Mouse (Mus musculus): ENCODE measurements around the gene Relt. TPM values are rescaled to one million over a fixed set of nuclear protein-coding genes. Genes with fewer than 3 reads are reported as not detected.
A peak's percentile ranks its signal among the peaks of the same experiment; 100 is the strongest.

Relt gene
- polyA plus RNA-seq, 1 experiment from 2014 or later: 5.0 TPM

DNA sequence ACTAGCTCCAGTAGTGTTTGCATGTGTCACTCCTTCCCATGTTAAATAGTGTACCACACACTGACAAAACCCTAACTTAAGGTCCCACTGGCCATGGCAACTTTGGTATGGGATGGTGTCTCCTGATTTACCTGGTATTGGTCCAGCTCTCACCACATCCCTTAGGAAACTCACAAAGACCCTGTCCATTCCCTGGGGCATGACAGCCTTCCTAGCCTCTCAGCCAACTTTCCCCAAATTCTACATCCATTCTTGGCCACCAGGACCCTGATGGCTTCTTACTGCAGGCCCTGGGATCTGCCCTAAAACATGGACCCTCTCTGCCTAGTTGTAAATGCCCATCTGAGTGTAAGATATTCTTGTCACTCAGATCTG, 18.2 kb downstream of the Relt start:
- no peak for ATAC-seq (replicated peaks; ENCODE audit: extremely low read depth, insufficient read depth, low FRiP score)
- Histone ChIP-seq H3K9me3 (replicated peaks; ENCODE audit: control insufficient read depth, low read length) (no peaks in the 10 kb centered on the region), H3K9ac (ENCODE audit: low read length) (no peak overlapping the region)

DNA sequence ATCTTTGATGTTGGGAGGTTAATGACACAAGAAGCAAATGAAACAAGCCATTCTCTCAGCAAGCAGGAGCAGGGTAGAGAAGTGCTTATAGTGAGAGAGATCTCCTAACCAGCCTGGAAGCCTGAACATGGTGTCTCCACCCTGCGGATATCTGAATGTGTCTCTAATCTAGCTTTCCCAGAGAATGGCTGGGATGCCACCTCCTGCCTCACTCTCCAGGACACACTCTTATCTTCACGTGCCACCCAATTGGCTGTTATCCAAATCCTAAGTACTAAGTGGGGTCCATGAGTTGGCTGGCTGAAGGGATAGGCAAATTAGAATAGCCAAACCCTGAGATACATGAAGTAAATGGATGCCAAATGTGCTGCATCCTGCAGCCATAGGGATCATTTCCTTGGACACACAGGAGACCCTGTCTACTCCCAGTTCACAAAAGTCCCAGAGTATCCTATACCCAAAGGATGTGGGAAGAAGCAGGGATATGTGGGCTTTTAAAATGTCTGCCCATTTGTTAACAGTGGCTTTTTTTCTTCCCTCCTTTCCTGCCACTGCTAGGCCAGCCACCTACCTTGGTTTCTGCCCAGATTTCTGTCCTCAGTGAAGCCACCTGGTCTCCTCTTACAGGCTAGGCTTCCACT, 18.7 kb downstream of the Relt start:
- WGBS: 34% methylated on average over 2 of the region's 2 CpGs

More for the DNA sequence above, 18.2 kb downstream of the Relt start:
- Histone ChIP-seq H3K27me3 (ENCODE audit: control insufficient read depth, insufficient read depth, low read length) (no peaks in the 10 kb centered on the region), H3K36me3 (ENCODE audit: control insufficient read depth, insufficient read depth) (no peaks in the 10 kb centered on the region), H3K4me3 (ENCODE audit: low read length) (no peak overlapping the region), H3K27ac (ENCODE audit: low read length) (peak overlapping the region; percentile 64), H3K4me1 (ENCODE audit: control insufficient read depth, insufficient read depth, low read length) (peaks cover 21% of the 10 kb centered on the region), H3K4me2 (ENCODE audit: low read depth, low read length) (no peak overlapping the region)

DNA sequence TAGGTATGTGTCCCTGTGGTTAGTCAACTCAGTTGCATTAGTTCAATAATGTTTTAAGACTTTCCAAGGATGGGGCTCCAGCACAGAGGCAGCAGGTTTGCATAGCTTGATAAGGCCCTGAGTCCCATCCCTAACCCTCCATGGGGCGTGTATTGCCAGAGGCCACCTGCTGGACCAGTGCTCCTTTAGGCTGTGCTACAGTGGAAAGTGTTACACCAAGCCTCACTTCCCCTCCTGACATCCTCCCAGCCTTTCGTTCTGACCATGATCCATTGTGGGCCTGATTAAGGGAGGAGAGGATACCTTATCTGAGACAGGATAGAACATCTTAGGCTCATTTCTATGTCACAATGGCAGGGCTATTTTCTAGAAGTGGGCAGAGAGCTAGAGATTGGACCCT, 19.4 kb downstream of the Relt start:
- no peak overlapping the region for H3K4me2 ChIP-seq (ENCODE audit: low read depth, low read length)
- H3K27ac ChIP-seq (ENCODE audit: low read length): peak overlapping the region; percentile 49; the same call in 1 of the 2 replicates
- no peak for ATAC-seq (replicated peaks; ENCODE audit: extremely low read depth, insufficient read depth, low FRiP score)
- H3K36me3 ChIP-seq (ENCODE audit: control insufficient read depth, insufficient read depth): no peaks in the 10 kb centered on the region
- H3K4me3 ChIP-seq (ENCODE audit: low read length): no peak overlapping the region
- no peak overlapping the region for H3K9ac ChIP-seq (ENCODE audit: low read length)
- peaks cover 30% of the 10 kb centered on the region for H3K4me1 ChIP-seq (ENCODE audit: control insufficient read depth, insufficient read depth, low read length)
- no peaks in the 10 kb centered on the region for H3K9me3 ChIP-seq (replicated peaks; ENCODE audit: control insufficient read depth, low read length)
- H3K27me3 ChIP-seq (ENCODE audit: control insufficient read depth, insufficient read depth, low read length): no peaks in the 10 kb centered on the region
- 68% methylated on average over 2 of the region's 2 CpGs for WGBS

More for the DNA sequence above, 18.7 kb downstream of the Relt start:
- Histone ChIP-seq H3K4me3 (ENCODE audit: low read length) (no peak overlapping the region), H3K4me2 (ENCODE audit: low read depth, low read length) (no peak overlapping the region), H3K9me3 (replicated peaks; ENCODE audit: control insufficient read depth, low read length) (no peaks in the 10 kb centered on the region), H3K4me1 (ENCODE audit: control insufficient read depth, insufficient read depth, low read length) (peaks cover 24% of the 10 kb centered on the region), H3K36me3 (ENCODE audit: control insufficient read depth, insufficient read depth) (no peaks in the 10 kb centered on the region), H3K27me3 (ENCODE audit: control insufficient read depth, insufficient read depth, low read length) (no peaks in the 10 kb centered on the region), H3K9ac (ENCODE audit: low read length) (no peak overlapping the region), H3K27ac (ENCODE audit: low read length) (peak overlapping the region; percentile 64)
- no peak; the same call in 1 of the 2 replicates for ATAC-seq (replicated peaks; ENCODE audit: extremely low read depth, insufficient read depth, low FRiP score)

DNA sequence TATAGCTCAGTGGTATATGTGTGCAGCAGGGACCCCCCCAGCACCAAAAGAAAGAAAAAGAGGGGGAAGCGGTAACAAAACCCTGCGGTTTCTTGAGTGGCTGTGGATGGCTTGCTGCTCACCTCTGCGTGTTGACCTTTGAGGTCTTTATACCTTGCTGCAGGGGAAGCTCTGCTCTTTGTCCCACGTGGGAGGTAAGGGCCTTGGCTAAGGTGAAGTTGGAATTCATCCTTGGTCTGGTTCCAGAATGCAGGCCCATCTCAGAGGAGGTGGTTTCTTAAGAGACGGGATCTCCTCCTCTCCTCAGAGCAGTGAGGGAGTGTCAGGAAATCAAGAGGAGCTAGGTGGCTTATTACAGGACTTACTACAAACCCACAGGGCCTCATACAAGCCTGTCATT, 21.1 kb downstream of the Relt start:
- Histone ChIP-seq H3K36me3 (ENCODE audit: control insufficient read depth, insufficient read depth) (no peaks in the 10 kb centered on the region), H3K9ac (ENCODE audit: low read length) (no peak overlapping the region), H3K4me1 (ENCODE audit: control insufficient read depth, insufficient read depth, low read length) (peaks cover 33% of the 10 kb centered on the region), H3K9me3 (replicated peaks; ENCODE audit: control insufficient read depth, low read length) (no peaks in the 10 kb centered on the region), H3K4me2 (ENCODE audit: low read depth, low read length) (no peak overlapping the region), H3K4me3 (ENCODE audit: low read length) (no peak overlapping the region), H3K27me3 (ENCODE audit: control insufficient read depth, insufficient read depth, low read length) (no peaks in the 10 kb centered on the region), H3K27ac (ENCODE audit: low read length) (no peak overlapping the region)
- no peak for ATAC-seq (replicated peaks; ENCODE audit: extremely low read depth, insufficient read depth, low FRiP score)
- 88% methylated on average over 5 of the region's 5 CpGs for WGBS

DNA sequence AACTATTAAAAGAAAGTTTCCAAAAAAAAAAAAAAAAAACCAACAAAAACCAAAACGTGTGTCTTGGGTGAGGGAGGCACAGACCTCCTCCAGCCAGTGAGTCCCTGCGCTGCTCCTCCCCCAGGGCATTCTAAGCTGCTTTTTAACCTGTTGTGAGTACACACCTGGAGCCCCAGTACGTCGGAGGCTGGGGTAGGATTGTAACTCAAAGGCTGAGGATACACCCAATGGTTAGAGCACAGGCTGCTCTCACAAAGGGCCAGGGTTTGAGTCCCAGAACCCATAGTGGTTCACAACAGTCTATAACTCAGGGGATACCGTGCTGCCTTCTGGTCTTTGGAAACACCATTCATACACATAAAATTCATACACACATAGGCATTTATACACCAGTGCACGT, 21.6 kb downstream of the Relt start:
- peaks cover 2% of the 10 kb centered on the region; the same call in 1 of the 2 replicates for H3K36me3 ChIP-seq (ENCODE audit: control insufficient read depth, insufficient read depth)
- no peaks in the 10 kb centered on the region for H3K9me3 ChIP-seq (replicated peaks; ENCODE audit: control insufficient read depth, low read length)
- no peaks in the 10 kb centered on the region for H3K27me3 ChIP-seq (ENCODE audit: control insufficient read depth, insufficient read depth, low read length)
- no peak for ATAC-seq (replicated peaks; ENCODE audit: extremely low read depth, insufficient read depth, low FRiP score)
- H3K4me2 ChIP-seq (ENCODE audit: low read depth, low read length): no peak overlapping the region
- H3K27ac ChIP-seq (ENCODE audit: low read length): no peak overlapping the region
- peaks cover 33% of the 10 kb centered on the region for H3K4me1 ChIP-seq (ENCODE audit: control insufficient read depth, insufficient read depth, low read length)
- no peak overlapping the region for H3K4me3 ChIP-seq (ENCODE audit: low read length)
- 88% methylated on average over 6 of the region's 6 CpGs for WGBS
- no peak overlapping the region for H3K9ac ChIP-seq (ENCODE audit: low read length)

DNA sequence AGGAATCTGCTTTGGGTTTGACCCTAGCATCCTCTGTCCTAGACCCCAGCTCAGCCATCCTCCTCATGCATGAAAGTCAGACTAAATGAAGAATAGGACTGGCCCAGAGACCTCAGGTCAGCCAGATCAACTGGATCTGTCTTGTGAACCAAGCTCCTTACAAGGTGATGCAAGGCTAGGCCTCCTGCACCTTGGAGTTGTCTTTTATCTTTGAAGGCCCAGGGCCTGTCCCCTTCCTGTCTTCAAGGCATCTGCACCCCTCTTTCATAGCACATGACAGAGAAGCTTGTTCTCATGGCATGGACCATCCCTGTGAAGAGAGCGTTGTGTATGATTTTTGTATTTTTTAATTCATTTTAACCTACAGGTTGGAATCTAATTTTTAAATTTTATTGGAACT, 22.3 kb downstream of the Relt start:
- WGBS: 91% methylated on average over 1 of the region's 1 CpGs
- Histone ChIP-seq H3K9me3 (replicated peaks; ENCODE audit: control insufficient read depth, low read length) (no peaks in the 10 kb centered on the region), H3K4me2 (ENCODE audit: low read depth, low read length) (no peak overlapping the region), H3K9ac (ENCODE audit: low read length) (no peak overlapping the region), H3K4me3 (ENCODE audit: low read length) (no peak overlapping the region), H3K36me3 (ENCODE audit: control insufficient read depth, insufficient read depth) (peaks cover 3% of the 10 kb centered on the region), H3K27me3 (ENCODE audit: control insufficient read depth, insufficient read depth, low read length) (no peaks in the 10 kb centered on the region), H3K27ac (ENCODE audit: low read length) (no peak overlapping the region), H3K4me1 (ENCODE audit: control insufficient read depth, insufficient read depth, low read length) (peaks cover 33% of the 10 kb centered on the region)
- no peak for ATAC-seq (replicated peaks; ENCODE audit: extremely low read depth, insufficient read depth, low FRiP score)

DNA sequence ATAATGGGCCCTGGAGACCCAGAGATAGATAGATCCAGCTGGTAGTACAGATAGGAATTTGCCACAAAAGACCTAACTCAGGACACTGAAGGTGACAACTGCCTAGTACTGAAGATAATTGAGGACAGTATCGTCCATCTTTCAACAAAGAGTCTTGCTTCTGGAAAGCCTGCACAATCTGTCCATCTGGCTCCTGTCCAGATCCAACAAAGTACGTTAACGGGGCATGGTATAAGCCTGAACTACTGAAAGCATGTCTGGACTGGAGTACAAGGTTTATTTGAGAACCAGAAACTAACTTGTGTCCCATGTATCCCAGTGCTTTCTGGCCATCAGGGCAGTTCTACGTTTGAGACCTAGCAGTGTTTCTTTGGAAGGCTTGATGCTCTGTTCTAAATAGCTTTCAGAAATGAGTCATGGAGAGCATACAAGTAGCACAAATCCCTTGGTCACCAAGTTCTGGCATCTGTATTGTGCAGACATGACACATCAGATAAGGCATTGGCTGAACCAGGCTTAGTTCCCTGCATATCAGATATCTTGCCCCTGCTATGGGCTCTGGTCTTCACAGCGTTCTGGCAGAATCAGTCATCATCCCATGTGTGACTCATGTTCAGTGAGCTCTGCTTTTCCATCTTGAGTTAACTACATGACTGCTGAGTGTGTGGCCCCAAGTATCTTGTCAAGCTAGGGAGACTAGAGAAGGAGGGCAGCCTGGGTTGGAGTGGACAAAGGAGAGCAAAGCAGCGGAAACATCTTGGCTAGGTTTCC, 23.4 kb downstream of the Relt start:
- ATAC-seq (replicated peaks; ENCODE audit: extremely low read depth, insufficient read depth, low FRiP score): 0 out of 2 replicates have a peak, but pooled peaks have one; percentile 39

DNA sequence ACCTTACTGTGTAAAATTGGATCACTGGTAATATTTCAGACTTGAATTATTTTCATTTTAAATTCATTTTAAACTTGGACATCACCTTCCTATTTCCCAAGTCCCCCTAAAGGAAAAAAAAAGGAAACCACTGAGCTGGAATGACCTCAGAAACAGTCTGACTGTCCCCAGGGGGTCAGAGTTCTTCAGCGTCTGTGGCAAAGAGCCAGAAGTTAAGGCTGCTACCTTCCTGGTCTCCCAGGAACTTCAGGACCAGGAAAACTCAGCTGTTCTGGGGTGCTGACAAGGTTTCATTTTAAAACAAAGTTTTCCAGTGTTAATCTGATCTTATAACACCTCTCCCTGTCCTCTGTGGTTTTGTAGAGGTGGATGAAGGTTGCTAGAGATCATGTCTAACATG, 25.5 kb downstream of the Relt start:
- Histone ChIP-seq H3K4me1 (ENCODE audit: control insufficient read depth, insufficient read depth, low read length) (peaks cover 14% of the 10 kb centered on the region), H3K4me3 (ENCODE audit: low read length) (no peak overlapping the region), H3K9ac (ENCODE audit: low read length) (no peak overlapping the region), H3K4me2 (ENCODE audit: low read depth, low read length) (no peak overlapping the region), H3K36me3 (ENCODE audit: control insufficient read depth, insufficient read depth) (peaks cover 15% of the 10 kb centered on the region), H3K27me3 (ENCODE audit: control insufficient read depth, insufficient read depth, low read length) (no peaks in the 10 kb centered on the region), H3K9me3 (replicated peaks; ENCODE audit: control insufficient read depth, low read length) (no peaks in the 10 kb centered on the region), H3K27ac (ENCODE audit: low read length) (no peak overlapping the region)
- ATAC-seq (replicated peaks; ENCODE audit: extremely low read depth, insufficient read depth, low FRiP score): no peak
- WGBS: 59% methylated on average over 1 of the region's 1 CpGs

More for the DNA sequence above, 23.4 kb downstream of the Relt start:
- H3K9ac ChIP-seq (ENCODE audit: low read length): no peak overlapping the region
- H3K9me3 ChIP-seq (replicated peaks; ENCODE audit: control insufficient read depth, low read length): no peaks in the 10 kb centered on the region
- H3K27ac ChIP-seq (ENCODE audit: low read length): no peak overlapping the region
- no peak overlapping the region for H3K4me2 ChIP-seq (ENCODE audit: low read depth, low read length)
- no peak overlapping the region for H3K4me3 ChIP-seq (ENCODE audit: low read length)
- H3K4me1 ChIP-seq (ENCODE audit: control insufficient read depth, insufficient read depth, low read length): peaks cover 25% of the 10 kb centered on the region
- H3K36me3 ChIP-seq (ENCODE audit: control insufficient read depth, insufficient read depth): peaks cover 8% of the 10 kb centered on the region
- 48% methylated on average over 6 of the region's 6 CpGs for WGBS
- H3K27me3 ChIP-seq (ENCODE audit: control insufficient read depth, insufficient read depth, low read length): no peaks in the 10 kb centered on the region

DNA sequence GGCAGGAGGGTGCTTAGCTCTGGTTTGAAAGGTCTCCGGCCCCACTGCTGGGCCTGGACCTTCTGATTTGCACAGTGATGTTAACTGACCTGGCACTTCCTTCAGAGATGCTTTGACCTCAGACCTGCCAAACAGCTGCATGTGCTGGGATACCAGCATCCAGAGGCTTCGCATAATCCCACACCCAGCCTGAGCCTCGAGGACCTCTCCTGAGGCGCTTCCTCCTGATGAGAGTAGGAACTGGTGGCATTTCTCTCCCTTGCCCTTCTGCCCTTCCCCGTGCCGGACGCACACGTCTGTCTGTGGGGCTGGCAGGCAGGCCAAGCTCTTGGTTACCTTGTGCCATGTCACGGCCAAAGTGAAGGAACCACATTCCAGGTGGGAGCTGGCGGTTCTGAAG, 26.6 kb downstream of the Relt start:
- no peak overlapping the region for H3K9ac ChIP-seq (ENCODE audit: low read length)
- H3K9me3 ChIP-seq (replicated peaks; ENCODE audit: control insufficient read depth, low read length): no peaks in the 10 kb centered on the region
- no peak for ATAC-seq (replicated peaks; ENCODE audit: extremely low read depth, insufficient read depth, low FRiP score)
- H3K27me3 ChIP-seq (ENCODE audit: control insufficient read depth, insufficient read depth, low read length): no peaks in the 10 kb centered on the region
- WGBS: 85% methylated on average over 10 of the region's 10 CpGs
- H3K4me2 ChIP-seq (ENCODE audit: low read depth, low read length): no peak overlapping the region
- no peak overlapping the region for H3K27ac ChIP-seq (ENCODE audit: low read length)
- H3K36me3 ChIP-seq (ENCODE audit: control insufficient read depth, insufficient read depth): peaks cover 15% of the 10 kb centered on the region
- no peak overlapping the region for H3K4me3 ChIP-seq (ENCODE audit: low read length)
- H3K4me1 ChIP-seq (ENCODE audit: control insufficient read depth, insufficient read depth, low read length): peaks cover 14% of the 10 kb centered on the region
